Comparison of ENCODE assay signal across 24 mouse cellular contexts in the genomic region with DNA sequence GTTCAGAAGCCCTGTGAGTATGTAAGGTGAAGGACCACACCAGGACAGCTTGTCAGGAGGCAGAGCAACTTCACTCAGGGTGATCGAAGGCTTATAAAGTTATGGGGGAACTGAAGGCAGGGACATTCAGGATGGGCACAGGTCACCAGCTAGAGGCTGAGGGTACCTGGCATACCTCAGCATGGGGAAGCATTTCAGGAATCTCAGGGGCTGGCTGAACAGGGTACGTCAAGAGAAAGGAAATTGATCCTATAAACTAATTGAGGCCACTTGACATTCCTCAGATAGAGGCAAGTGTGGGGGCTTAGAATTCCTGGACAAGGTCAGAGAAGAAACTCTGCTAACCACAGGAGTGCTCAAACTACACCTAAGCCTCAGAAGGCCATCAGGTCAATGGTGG. TPM values are rescaled to one million over a fixed set of nuclear protein-coding genes. Genes with fewer than 3 reads are reported as not detected.
"Had no signal": no experiment of that assay in that cellular context is flagged by ENCODE, and none has a peak within 500 bp of the region (broad histone marks: within the 10 kb centered on the region; RNA-seq: fewer than 3 reads in every experiment).

No protein-coding gene starts in this region.

- H3K27ac ChIP-seq: gastrocnemius, adult 2 months; hindbrain, embryonic 10.5 days; hindbrain, embryonic 12.5 days; hindbrain, embryonic 14.5 days; intestine, embryonic 15.5 days; left cerebral cortex, adult 2 months; limb, embryonic 10.5 days; limb, embryonic 12.5 days had no signal

- ATAC-seq: hindbrain, embryonic 16.5 days; inflammation-experienced regulatory T-cells, adult 6 months; intestine, embryonic 15.5 days had no signal

- DNase-seq: gastrocnemius, adult 2 months; gastrocnemius, postnatal 10 days; gastrocnemius, postnatal 25 days; heart, adult 18-20 months; heart, postnatal 10 days; heart, postnatal 4 days; kidney, adult 18-20 months; kidney, adult 8-10 months; kidney, postnatal 10 days; kidney, postnatal 36 days; layer of hippocampus, adult 9-11 months; liver had no signal

- H3K9me3 ChIP-seq: heart, embryonic 10.5 days; heart, embryonic 12.5 days; hindbrain, embryonic 12.5 days; intestine, embryonic 15.5 days; limb, embryonic 10.5 days; limb, embryonic 12.5 days had no signal

- H3K4me1 ChIP-seq: hindbrain, embryonic 10.5 days; hindbrain, embryonic 12.5 days; intestine, embryonic 15.5 days; limb, embryonic 10.5 days; limb, embryonic 12.5 days had no signal

- H3K4me2 ChIP-seq: heart, embryonic 12.5 days; hindbrain, embryonic 12.5 days; hindbrain, embryonic 14.5 days; intestine, embryonic 15.5 days; limb, embryonic 12.5 days had no signal

- H3K36me3 ChIP-seq: heart, embryonic 10.5 days; heart, embryonic 12.5 days; hindbrain, embryonic 10.5 days; hindbrain, embryonic 12.5 days; intestine, embryonic 15.5 days; limb, embryonic 10.5 days; limb, embryonic 12.5 days had no signal

- H3K9ac ChIP-seq: heart, embryonic 12.5 days; hindbrain, embryonic 12.5 days; hindbrain, embryonic 14.5 days; intestine, embryonic 15.5 days; limb, embryonic 12.5 days had no signal

- H3K27me3 ChIP-seq: heart, embryonic 12.5 days; hindbrain, embryonic 12.5 days; intestine, embryonic 15.5 days; limb, embryonic 12.5 days had no signal

- H3K4me3 ChIP-seq: gastrocnemius, adult 2 months; heart, embryonic 10.5 days; heart, embryonic 12.5 days; hindbrain, embryonic 10.5 days; hindbrain, embryonic 12.5 days; intestine, embryonic 15.5 days; left cerebral cortex, adult 2 months; limb, embryonic 10.5 days; limb, embryonic 12.5 days had no signal

RNA-seq across cellular contexts. Expression of a gene that starts 51.6 kb away (rescaled TPM):
- total RNA-seq: granulocyte monocyte progenitor cell, adult 5-6 weeks had no signal
